Mouse (Mus musculus) heart, embryonic 16.5 days (tissue): ENCODE measurements around the gene Ccdc110. TPM values are rescaled to one million over a fixed set of nuclear protein-coding genes. Genes with fewer than 3 reads are reported as not detected.

ENCODE experiments used
- ATAC-seq: fragments of 200-750 bp; cut with Nextera tagmentation; replicated peaks from 2 replicates; pipeline ENCODE4 v1.8.0; 2017; ENCODE audit warnings: moderate number of reproducible peaks; ENCODE audit not compliant: insufficient read depth, low FRiP score; ENCODE audit errors: extremely low read depth
- H3K27ac ChIP-seq: fragments of 300-500 bp; sonication (generic); 2 replicates; pipeline ENCODE4 v1.5.1; 2014; ENCODE audit warnings: mild to moderate bottlenecking, low read length, control low read depth, moderate library complexity
- H3K27me3 ChIP-seq: fragments of 300-500 bp; sonication (generic); 2 replicates; pipeline ENCODE4 v1.6.1; 2014; ENCODE audit warnings: low read length, mixed read lengths; ENCODE audit not compliant: control insufficient read depth, insufficient read depth
- H3K36me3 ChIP-seq: fragments of 300-500 bp; sonication (generic); 2 replicates; pipeline ENCODE4 v1.6.1; 2014; ENCODE audit not compliant: control insufficient read depth, insufficient read depth
- H3K4me1 ChIP-seq: fragments of 300-500 bp; sonication (generic); 2 replicates; pipeline ENCODE4 v1.6.1; 2014; ENCODE audit warnings: low read length, mixed read lengths; ENCODE audit not compliant: control insufficient read depth, insufficient read depth
- H3K4me2 ChIP-seq: fragments of 300-500 bp; sonication (generic); 2 replicates; pipeline ENCODE4 v1.6.1; 2014; ENCODE audit warnings: low read depth, mild to moderate bottlenecking, control low read depth, low read length
- H3K4me3 ChIP-seq: fragments of 300-500 bp; sonication (generic); 2 replicates; pipeline ENCODE4 v1.5.1; 2014; ENCODE audit warnings: mild to moderate bottlenecking, control low read depth, low read length
- H3K9ac ChIP-seq: fragments of 300-500 bp; sonication (generic); 2 replicates; pipeline ENCODE4 v1.6.1; 2014; ENCODE audit warnings: low read length, control low read depth
- H3K9me3 ChIP-seq: fragments of 300-500 bp; sonication (generic); replicated peaks from 2 replicates; pipeline ENCODE4 v1.6.1; 2016; ENCODE audit warnings: low read length; ENCODE audit not compliant: control insufficient read depth
- WGBS: fragments of 180-500 bp; shearing (Covaris S2); extraction: QIAGEN DNeasy Blood & Tissue Kit; methylation state at CpG from one replicate; pipeline ENCODE4 v1.1.7; 2014; 5-methylcytosine and 5-hydroxymethylcytosine counted together
- polyA plus RNA-seq: library from polyadenylated mRNA; unstranded; fragments of >200 nt; fragmentation: Nextera tagmentation; extraction: Ambion mirVana; gene quantifications from 2 replicates; pipeline ENCODE4 v1.2.1, GENCODE M21; 2015

The Ccdc110 gene
- polyA plus RNA-seq, 1 experiment from 2014 or later = not detected

GRCm38 (mm10) chr8:45906251-45906619 is 28.2 kb upstream of the Ccdc110 start:
- 92% methylated on average over 4 of the region's 4 CpGs for WGBS
- no peaks in the 10 kb centered on the region for H3K27me3 ChIP-seq
- H3K9ac ChIP-seq = no peak overlapping the region
- peaks cover 17% of the 10 kb centered on the region for H3K4me1 ChIP-seq
- no peak overlapping the region for H3K4me3 ChIP-seq
- peaks cover 11% of the 10 kb centered on the region; the same call in 1 of the 2 replicates for H3K36me3 ChIP-seq
- no peak for ATAC-seq
- no peak overlapping the region for H3K4me2 ChIP-seq
- no peaks in the 10 kb centered on the region for H3K9me3 ChIP-seq
- no peak overlapping the region for H3K27ac ChIP-seq

GRCm38 (mm10) chr8:45913707-45914106 is 20.7 kb upstream of the Ccdc110 start:
- H3K27me3 ChIP-seq = no peaks in the 10 kb centered on the region
- H3K9ac ChIP-seq = no peak overlapping the region
- no peak overlapping the region for H3K27ac ChIP-seq
- H3K4me2 ChIP-seq = no peak overlapping the region
- 92% methylated on average over 11 of the region's 11 CpGs for WGBS
- peaks cover 19% of the 10 kb centered on the region for H3K36me3 ChIP-seq
- no peak for ATAC-seq
- H3K4me1 ChIP-seq = peaks cover 7% of the 10 kb centered on the region; the same call in 1 of the 2 replicates
- H3K4me3 ChIP-seq = no peak overlapping the region
- H3K9me3 ChIP-seq = no peaks in the 10 kb centered on the region

GRCm38 (mm10) chr8:45916496-45916895 is 17.9 kb upstream of the Ccdc110 start:
- Histone ChIP-seq H3K4me2 (no peak overlapping the region), H3K9ac (no peak overlapping the region), H3K27me3 (no peaks in the 10 kb centered on the region), H3K9me3 (no peaks in the 10 kb centered on the region), H3K4me3 (no peak overlapping the region), H3K4me1 (peaks cover 7% of the 10 kb centered on the region; the same call in 1 of the 2 replicates), H3K36me3 (peaks cover 29% of the 10 kb centered on the region), H3K27ac (peak overlapping the region; percentile 51)
- WGBS = 58% methylated on average over 3 of the region's 3 CpGs
- no peak for ATAC-seq

- 0 out of 2 replicates have a peak, but pooled peaks have one; percentile 52 for ATAC-seq
- Histone ChIP-seq H3K4me1 (peaks cover 7% of the 10 kb centered on the region; the same call in 1 of the 2 replicates), H3K36me3 (peaks cover 29% of the 10 kb centered on the region), H3K4me2 (peak overlapping the region; percentile 39), H3K27me3 (no peaks in the 10 kb centered on the region), H3K9ac (no peak overlapping the region), H3K27ac (peak overlapping the region; percentile 51), H3K9me3 (no peaks in the 10 kb centered on the region), H3K4me3 (peak overlapping the region; percentile 11)
- WGBS = 61% methylated on average over 20 of the region's 20 CpGs
Observed at GRCm38 (mm10) chr8:45917040-45917679, 17.3 kb upstream of the Ccdc110 start.

- Histone ChIP-seq H3K4me1 (peaks cover 7% of the 10 kb centered on the region; the same call in 1 of the 2 replicates), H3K9me3 (no peaks in the 10 kb centered on the region), H3K36me3 (peaks cover 29% of the 10 kb centered on the region), H3K9ac (no peak overlapping the region), H3K27me3 (no peaks in the 10 kb centered on the region), H3K4me2 (no peak overlapping the region), H3K4me3 (no peak overlapping the region), H3K27ac (no peak overlapping the region)
- WGBS = 73% methylated on average over 15 of the region's 15 CpGs
- no peak for ATAC-seq
Observed at GRCm38 (mm10) chr8:45918891-45919290, 15.5 kb upstream of the Ccdc110 start.

- H3K9me3 ChIP-seq = no peaks in the 10 kb centered on the region
- H3K27me3 ChIP-seq = no peaks in the 10 kb centered on the region
- no peak overlapping the region for H3K9ac ChIP-seq
- WGBS = 82% methylated on average over 7 of the region's 7 CpGs
- H3K4me3 ChIP-seq = no peak overlapping the region
- no peak overlapping the region for H3K27ac ChIP-seq
- ATAC-seq = no peak; the same call in 1 of the 2 replicates
- peaks cover 24% of the 10 kb centered on the region for H3K36me3 ChIP-seq
- H3K4me2 ChIP-seq = no peak overlapping the region
- peaks cover 7% of the 10 kb centered on the region; the same call in 1 of the 2 replicates for H3K4me1 ChIP-seq
Observed at GRCm38 (mm10) chr8:45920392-45920791, 14.0 kb upstream of the Ccdc110 start.

- ATAC-seq = no peak
- Histone ChIP-seq H3K36me3 (peaks cover 15% of the 10 kb centered on the region), H3K4me2 (no peak overlapping the region), H3K4me3 (no peak overlapping the region), H3K9me3 (no peaks in the 10 kb centered on the region), H3K27me3 (no peaks in the 10 kb centered on the region), H3K9ac (no peak overlapping the region), H3K27ac (no peak overlapping the region), H3K4me1 (peaks cover under 1% of the 10 kb centered on the region; the same call in 1 of the 2 replicates)
- WGBS = 90% methylated on average over 7 of the region's 7 CpGs
Observed at GRCm38 (mm10) chr8:45922116-45922515, 12.3 kb upstream of the Ccdc110 start.

GRCm38 (mm10) chr8:45936986-45937385 is 2.6 kb downstream of the Ccdc110 start:
- WGBS = 78% methylated on average over 9 of the region's 9 CpGs
- peaks cover 3% of the 10 kb centered on the region; the same call in 1 of the 2 replicates for H3K4me1 ChIP-seq

GRCm38 (mm10) chr8:45946283-45946682 is 11.9 kb downstream of the Ccdc110 start:
- H3K9me3 ChIP-seq = no peaks in the 10 kb centered on the region
- ATAC-seq = no peak
- no peaks in the 10 kb centered on the region for H3K27me3 ChIP-seq
- 91% methylated on average over 4 of the region's 4 CpGs for WGBS
- H3K4me2 ChIP-seq = no peak overlapping the region
- H3K4me1 ChIP-seq = peaks cover 3% of the 10 kb centered on the region; the same call in 1 of the 2 replicates
- no peaks in the 10 kb centered on the region for H3K36me3 ChIP-seq
- H3K4me3 ChIP-seq = no peak overlapping the region
- no peak overlapping the region for H3K9ac ChIP-seq
- no peak overlapping the region for H3K27ac ChIP-seq

More at GRCm38 (mm10) chr8:45936986-45937385, 2.6 kb downstream of the Ccdc110 start:
- Histone ChIP-seq H3K4me2 (no peak overlapping the region), H3K9ac (no peak overlapping the region), H3K4me3 (no peak overlapping the region), H3K27ac (no peak overlapping the region), H3K36me3 (no peaks in the 10 kb centered on the region), H3K9me3 (no peaks in the 10 kb centered on the region), H3K27me3 (no peaks in the 10 kb centered on the region; the same call in 1 of the 2 replicates)
- ATAC-seq = no peak
